Mouse (Mus musculus) hindbrain, postnatal 0 days (tissue): ENCODE data around the gene Fam81a. TPM values are rescaled to one million over a fixed set of nuclear protein-coding genes. Genes with fewer than 3 reads are reported as not detected.

Source experiments
- ATAC-seq: fragments of 200-750 bp; cut with Nextera tagmentation; 2 replicates; pipeline ENCODE4 v1.8.0; 2017; ENCODE audit warnings: mild to moderate bottlenecking, moderate TSS enrichment, moderate library complexity
- DNase-seq: peaks from one replicate; pipeline ENCODE4 v3.0.0-alpha.2; 2015; ENCODE audit warnings: low spot score
- H3K27ac ChIP-seq: fragments of 300-500 bp; sonication (generic); 2 replicates; pipeline ENCODE4 v1.5.1; 2014; ENCODE audit warnings: mild to moderate bottlenecking
- H3K27me3 ChIP-seq: fragments of 300-500 bp; sonication (generic); 2 replicates; pipeline ENCODE4 v1.6.1; 2014; ENCODE audit warnings: low read length, mixed read lengths; ENCODE audit not compliant: insufficient read depth
- H3K36me3 ChIP-seq: fragments of 300-500 bp; sonication (generic); 2 replicates; pipeline ENCODE4 v1.6.1; 2014; ENCODE audit warnings: low read length, mixed read lengths; ENCODE audit not compliant: insufficient read depth
- H3K4me1 ChIP-seq: fragments of 300-500 bp; sonication (generic); 2 replicates; pipeline ENCODE4 v1.6.1; 2014; ENCODE audit warnings: antibody characterized with exemption, low read length, mixed read lengths; ENCODE audit not compliant: insufficient read depth
- H3K4me2 ChIP-seq: fragments of 300-500 bp; sonication (generic); 2 replicates; pipeline ENCODE4 v1.6.1; 2014; ENCODE audit warnings: low read depth, mild to moderate bottlenecking, low read length, moderate library complexity, mixed read lengths
- H3K4me3 ChIP-seq: fragments of 300-500 bp; sonication (generic); 2 replicates; pipeline ENCODE4 v1.5.1; 2014; ENCODE audit warnings: low read length
- H3K9ac ChIP-seq: fragments of 300-500 bp; sonication (generic); replicated peaks from 2 replicates; pipeline ENCODE4 v1.6.1; 2014; ENCODE audit warnings: mild to moderate bottlenecking, low read length, moderate library complexity, mixed read lengths
- H3K9me3 ChIP-seq: fragments of 300-500 bp; sonication (generic); 2 replicates; pipeline ENCODE4 v1.6.1; 2016; ENCODE audit warnings: low read length, mixed read lengths
- CTCF ChIP-seq: IDR thresholded peaks from 2 replicates; pipeline ENCODE4 v1.5.1; 2016; ENCODE audit warnings: antibody characterized with exemption, control low read depth, low read depth
- WGBS: fragments of 180-500 bp; shearing (Covaris S2); extraction: QIAGEN DNeasy Blood & Tissue Kit; methylation state at CpG from one replicate; pipeline ENCODE4 v1.1.7; 2014; 5-methylcytosine and 5-hydroxymethylcytosine counted together
- polyA plus RNA-seq: library from polyadenylated mRNA; unstranded; fragments of >200 nt; fragmentation: Nextera tagmentation; extraction: Ambion mirVana; gene quantifications from 2 replicates; pipeline ENCODE4 v1.2.1, GENCODE M21; 2015
- total RNA-seq: library from RNA; depleted of rRNA; stranded (reverse); fragments of >200 nt; gene quantifications from 2 replicates; pipeline ENCODE4 v1.2.3, GENCODE M21; 2014

The Fam81a gene
- total and polyA plus RNA-seq, 2 experiments from 2014 or later, result 14.4 to 16.3 TPM

DNA sequence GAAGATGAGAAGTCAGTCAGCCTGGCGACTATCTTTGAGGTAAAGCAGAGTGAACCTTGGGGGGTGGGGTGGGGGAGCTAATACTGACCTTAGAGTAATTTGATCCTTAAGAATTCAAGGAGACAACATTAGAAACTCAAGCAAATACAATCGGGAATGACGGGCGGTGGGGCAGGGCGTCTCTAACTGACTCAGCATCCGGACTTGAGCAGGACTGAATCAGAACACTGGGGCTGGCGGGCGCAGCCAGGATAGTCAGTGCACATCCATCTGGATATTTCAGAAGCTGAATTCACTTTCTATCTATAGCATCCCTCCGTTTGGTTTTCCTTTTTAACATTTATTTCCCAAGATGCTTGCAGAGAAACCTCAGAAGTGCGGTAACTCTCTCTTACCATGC, 17.7 kb upstream of the Fam81a start:
- no peak for DNase-seq
- Histone ChIP-seq H3K27me3 (no peaks in the 10 kb centered on the region), H3K36me3 (no peaks in the 10 kb centered on the region), H3K4me2 (no peak overlapping the region), H3K27ac (no peak overlapping the region), H3K9ac (no peak overlapping the region), H3K4me3 (no peak overlapping the region), H3K9me3 (no peaks in the 10 kb centered on the region), H3K4me1 (no peaks in the 10 kb centered on the region)
- ATAC-seq, result no peak
- WGBS, result 85% methylated on average over 10 of the region's 10 CpGs
- TF ChIP-seq CTCF, result no peak

GRCm38 (mm10) chr9:70147618-70148017, 5.3 kb upstream of the Fam81a start:
- ATAC-seq (no peak), DNase-seq (no peak)
- Histone ChIP-seq H3K27ac (no peak overlapping the region), H3K9me3 (no peaks in the 10 kb centered on the region), H3K36me3 (no peaks in the 10 kb centered on the region), H3K27me3 (no peaks in the 10 kb centered on the region), H3K4me2 (no peak overlapping the region), H3K4me3 (no peak overlapping the region), H3K4me1 (no peaks in the 10 kb centered on the region), H3K9ac (no peak overlapping the region)
- WGBS, result 73% methylated on average over 3 of the region's 3 CpGs
- no peak for TF ChIP-seq CTCF

DNA sequence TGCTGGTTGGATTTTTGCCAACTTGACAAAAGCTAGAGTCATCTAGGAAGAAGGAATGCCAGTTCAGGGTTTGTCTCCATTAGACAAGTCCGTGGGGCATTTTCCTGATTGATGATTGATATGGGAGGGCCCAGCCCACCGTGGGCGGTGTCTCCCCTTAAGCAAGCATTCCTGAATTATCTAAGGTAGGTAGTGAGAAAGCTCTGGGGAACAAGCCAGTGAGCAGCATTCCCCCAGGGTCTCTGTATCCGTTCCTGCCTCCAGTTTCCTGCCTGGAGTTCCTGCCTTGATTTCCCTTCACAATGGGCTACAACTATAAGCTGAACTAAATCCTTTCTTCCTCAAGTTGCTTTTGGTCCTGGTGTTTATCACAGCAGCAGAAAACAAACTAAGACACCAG, 3.1 kb upstream of the Fam81a start:
- no peak overlapping the region for H3K9ac ChIP-seq
- H3K36me3 ChIP-seq, result no peaks in the 10 kb centered on the region
- no peak overlapping the region for H3K27ac ChIP-seq
- 84% methylated on average over 4 of the region's 4 CpGs for whole genome bisulfite sequencing
- no peak for DNase-seq
- no peaks in the 10 kb centered on the region for H3K27me3 ChIP-seq
- no peaks in the 10 kb centered on the region for H3K9me3 ChIP-seq
- H3K4me2 ChIP-seq, result no peak overlapping the region
- ATAC-seq, result no peak
- no peak overlapping the region for H3K4me3 ChIP-seq
- H3K4me1 ChIP-seq, result 0 out of 2 replicates have a peak, but pooled peaks cover 5% of the 10 kb centered on the region
- TF ChIP-seq CTCF, result no peak

GRCm38 (mm10) chr9:70143326-70143725, 966 bp upstream of the Fam81a start:
- no peaks in the 10 kb centered on the region for H3K9me3 ChIP-seq
- H3K4me3 ChIP-seq, result no peak overlapping the region
- no peak for ATAC-seq
- no peak overlapping the region for H3K27ac ChIP-seq
- no peaks in the 10 kb centered on the region for H3K27me3 ChIP-seq
- 0 out of 2 replicates have a peak, but pooled peaks cover 5% of the 10 kb centered on the region for H3K4me1 ChIP-seq
- no peaks in the 10 kb centered on the region for H3K36me3 ChIP-seq
- no peak overlapping the region for H3K9ac ChIP-seq
- no peak for TF ChIP-seq CTCF
- H3K4me2 ChIP-seq, result no peak overlapping the region
- WGBS, result 81% methylated on average over 8 of the region's 8 CpGs
- DNase-seq, result no peak

GRCm38 (mm10) chr9:70141885-70142326, 454 bp downstream of the Fam81a start:
- peak; percentile 63 for ATAC-seq

DNA sequence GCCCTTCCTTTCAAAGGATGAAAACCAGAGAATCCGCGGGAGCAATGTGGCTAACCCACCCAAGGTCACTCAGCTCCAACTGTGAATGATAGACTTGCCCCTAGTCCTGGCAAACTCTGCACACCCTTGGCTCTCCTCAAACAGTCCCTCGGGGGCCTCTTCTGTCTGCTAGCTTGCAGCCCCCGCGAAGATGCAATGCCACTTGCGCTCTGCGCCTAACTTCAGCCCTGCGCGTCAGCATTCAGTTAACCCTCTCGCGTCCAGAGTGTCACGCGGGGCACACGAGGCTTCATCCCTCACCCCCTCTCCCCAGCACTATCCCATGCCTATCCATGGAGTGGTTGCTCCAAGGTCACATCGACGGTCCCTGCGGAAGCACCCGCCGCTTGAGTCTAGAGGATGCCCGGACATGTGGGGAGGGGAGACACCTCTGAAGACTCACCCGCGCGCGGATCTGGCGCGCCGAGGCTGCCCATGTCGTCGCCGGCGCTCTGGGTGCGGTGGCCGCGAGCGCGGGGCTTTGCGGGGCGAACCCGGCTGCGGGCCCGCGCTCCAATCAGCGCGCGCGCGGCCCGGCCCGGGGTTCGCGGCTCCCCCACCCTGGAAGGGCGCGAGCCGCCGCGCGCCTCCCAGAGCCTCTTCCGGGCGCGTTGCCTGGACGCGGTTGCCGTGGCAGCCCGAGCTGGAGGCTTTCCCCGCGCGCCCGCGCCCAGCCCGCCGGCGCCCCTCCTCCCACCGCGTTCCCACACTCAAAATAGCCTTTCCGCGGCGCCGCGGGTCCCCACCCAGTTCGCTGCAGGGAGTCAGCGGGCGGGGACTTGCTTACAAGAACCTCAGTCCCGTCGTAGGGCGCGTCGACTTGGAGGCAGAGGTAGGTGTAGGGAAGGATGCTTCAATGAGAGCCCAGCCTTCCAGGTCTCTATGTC, 1.2 kb downstream of the Fam81a start:
- peak; percentile 91 for ATAC-seq
- Histone ChIP-seq H3K4me3 (peak overlapping the region; percentile 59), H3K36me3 (no peaks in the 10 kb centered on the region), H3K4me1 (0 out of 2 replicates have a peak, but pooled peaks cover 5% of the 10 kb centered on the region), H3K9me3 (no peaks in the 10 kb centered on the region), H3K27ac (peak overlapping the region; percentile 73; the same call in 1 of the 2 replicates), H3K4me2 (peak overlapping the region; percentile 83), H3K9ac (peak overlapping the region; percentile 59), H3K27me3 (no peaks in the 10 kb centered on the region)
- no peak for TF ChIP-seq CTCF
- DNase-seq, result peak; percentile 87
- under 1% methylated on average over 87 of the region's 87 CpGs for WGBS

More at GRCm38 (mm10) chr9:70141885-70142326, 454 bp downstream of the Fam81a start:
- H3K4me1 ChIP-seq, result 0 out of 2 replicates have a peak, but pooled peaks cover 5% of the 10 kb centered on the region
- 3% methylated on average over 11 of the region's 11 CpGs for WGBS
- no peaks in the 10 kb centered on the region for H3K36me3 ChIP-seq
- H3K9me3 ChIP-seq, result no peaks in the 10 kb centered on the region
- no peaks in the 10 kb centered on the region for H3K27me3 ChIP-seq
- no peak; the same call in 1 of the 2 replicates for TF ChIP-seq CTCF
- peak; percentile 41 for DNase-seq
- peak overlapping the region; percentile 83 for H3K4me2 ChIP-seq
- peak overlapping the region; percentile 59 for H3K4me3 ChIP-seq
- H3K27ac ChIP-seq, result peak overlapping the region; percentile 73
- peak overlapping the region; percentile 59 for H3K9ac ChIP-seq

DNA sequence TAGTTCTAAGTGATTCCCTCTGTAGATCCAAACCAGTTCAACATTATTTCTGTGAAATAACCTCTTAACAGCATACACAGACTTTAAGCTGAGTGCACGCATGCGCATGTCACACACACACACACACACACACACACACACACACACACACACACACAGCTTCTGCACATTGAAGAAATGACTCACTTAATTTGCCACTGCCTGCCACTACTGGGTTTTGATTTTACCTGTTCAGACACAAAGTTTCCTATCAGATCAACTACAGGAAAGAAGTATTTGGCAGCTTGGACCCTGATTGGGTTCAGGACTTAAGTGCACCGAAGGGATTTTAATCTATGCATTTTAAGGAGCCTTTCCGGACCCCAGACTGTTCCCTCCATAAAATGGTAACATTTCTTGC, 2.0 kb downstream of the Fam81a start:
- no peak for DNase-seq
- H3K36me3 ChIP-seq, result no peaks in the 10 kb centered on the region
- peak overlapping the region; percentile 83 for H3K4me2 ChIP-seq
- no peaks in the 10 kb centered on the region for H3K9me3 ChIP-seq
- 42% methylated on average over 4 of the region's 4 CpGs for WGBS
- peak overlapping the region; percentile 59; the same call in 1 of the 2 replicates for H3K9ac ChIP-seq
- peak overlapping the region; percentile 59 for H3K4me3 ChIP-seq
- peak overlapping the region; percentile 73; the same call in 1 of the 2 replicates for H3K27ac ChIP-seq
- no peak for ATAC-seq
- H3K27me3 ChIP-seq, result no peaks in the 10 kb centered on the region
- TF ChIP-seq CTCF, result no peak
- 0 out of 2 replicates have a peak, but pooled peaks cover 5% of the 10 kb centered on the region for H3K4me1 ChIP-seq
